Mouse (Mus musculus) ES-E14 (cell line): ENCODE results near the gene Wdr95. TPM values are rescaled to one million over a fixed set of nuclear protein-coding genes. Genes with fewer than 3 reads are reported as not detected.

Source experiments
- DNase-seq: peaks from one replicate; pipeline ENCODE4 v3.0.0-alpha.2; 2013; ENCODE audit warnings: low read depth, low spot score
- H3K27ac ChIP-seq: 2 replicates; pipeline ENCODE4 v1.5.1; 2012; ENCODE audit warnings: low read depth, mild to moderate bottlenecking, low read length, moderate library complexity, mixed read lengths; ENCODE audit not compliant: poor library complexity, insufficient read depth, severe bottlenecking
- H3K36me3 ChIP-seq: 2 replicates; pipeline ENCODE4 v1.6.1; 2012; ENCODE audit warnings: mild to moderate bottlenecking, low read length, moderate library complexity, mixed read lengths; ENCODE audit not compliant: control insufficient read depth, poor library complexity, insufficient read depth, severe bottlenecking
- H3K4me1 ChIP-seq, 2 experiments: fragments of 150-350 bp in 1 of 2; sonication (generic) in 1 of 2; 2 replicates each; pipeline ENCODE4 v1.6.1; 2012; ENCODE audit warnings: low read length in 2 of 2, mild to moderate bottlenecking in 1 of 2, mixed read lengths in 1 of 2; ENCODE audit not compliant: control insufficient read depth in 2 of 2, insufficient read depth in 2 of 2, poor library complexity in 1 of 2
- H3K4me3 ChIP-seq, 2 experiments: fragments of 150-350 bp in 1 of 2; sonication (generic) in 1 of 2; 2 replicates each; pipeline ENCODE4 v1.5.1; 2012; ENCODE audit warnings: low read length in 2 of 2, low read depth in 1 of 2, mild to moderate bottlenecking in 1 of 2, mixed read lengths in 1 of 2; ENCODE audit not compliant: insufficient read depth in 1 of 2, poor library complexity in 1 of 2, severe bottlenecking in 1 of 2
- H3K9ac ChIP-seq: 2 replicates; pipeline ENCODE4 v1.6.1; 2012; ENCODE audit warnings: low read depth, mild to moderate bottlenecking, low read length, mixed read lengths; ENCODE audit not compliant: poor library complexity, insufficient read depth, severe bottlenecking
- H3K9me3 ChIP-seq: fragments of 150-350 bp; sonication (generic); 2 replicates; pipeline ENCODE4 v1.6.1; 2012; ENCODE audit warnings: low read depth, mild to moderate bottlenecking, low read length; ENCODE audit not compliant: control insufficient read depth, insufficient read depth
- CHD2 ChIP-seq: IDR thresholded peaks from 2 replicates; pipeline ENCODE4 v1.6.1; 2014; ENCODE audit warnings: mild to moderate bottlenecking, low read depth, low read length, inconsistent platforms
- HCFC1 ChIP-seq: IDR thresholded peaks from 2 replicates; pipeline ENCODE4 v1.6.1; 2012; ENCODE audit warnings: low read length, inconsistent platforms, borderline replicate concordance; ENCODE audit not compliant: insufficient read depth
- MAFK ChIP-seq: IDR thresholded peaks from 2 replicates; pipeline ENCODE4 v1.6.1; 2014; ENCODE audit warnings: mild to moderate bottlenecking, low read depth, low read length, inconsistent platforms; ENCODE audit not compliant: insufficient read depth
- ZC3H11A ChIP-seq: IDR thresholded peaks from 2 replicates; pipeline ENCODE4 v1.6.1; 2012; ENCODE audit warnings: low read depth, mild to moderate bottlenecking, inconsistent platforms, low read length, borderline replicate concordance
- ZNF384 ChIP-seq: IDR thresholded peaks from 2 replicates; pipeline ENCODE4 v1.6.1; 2012; ENCODE audit warnings: low read depth, low read length, inconsistent platforms
- in situ Hi-C, 2 experiments: fragments of 600-800 bp; cut with MboI; formaldehyde crosslinking; loops; one replicate each; pipeline ENCODE4 v1.15.1; 2025; ENCODE audit warnings: low sequenced_read_pairs in 2 of 2, inconsistent platforms in 1 of 2; ENCODE audit not compliant: unreplicated experiment in 2 of 2
- total RNA-seq: library from RNA; depleted of rRNA; stranded (reverse); fragments of 300-350 nt; gene quantifications from 2 replicates; pipeline ENCODE4 v1.2.3, GENCODE M21; 2012

The Wdr95 gene
- total RNA-seq, 1 experiment = 1.5 TPM

DNA sequence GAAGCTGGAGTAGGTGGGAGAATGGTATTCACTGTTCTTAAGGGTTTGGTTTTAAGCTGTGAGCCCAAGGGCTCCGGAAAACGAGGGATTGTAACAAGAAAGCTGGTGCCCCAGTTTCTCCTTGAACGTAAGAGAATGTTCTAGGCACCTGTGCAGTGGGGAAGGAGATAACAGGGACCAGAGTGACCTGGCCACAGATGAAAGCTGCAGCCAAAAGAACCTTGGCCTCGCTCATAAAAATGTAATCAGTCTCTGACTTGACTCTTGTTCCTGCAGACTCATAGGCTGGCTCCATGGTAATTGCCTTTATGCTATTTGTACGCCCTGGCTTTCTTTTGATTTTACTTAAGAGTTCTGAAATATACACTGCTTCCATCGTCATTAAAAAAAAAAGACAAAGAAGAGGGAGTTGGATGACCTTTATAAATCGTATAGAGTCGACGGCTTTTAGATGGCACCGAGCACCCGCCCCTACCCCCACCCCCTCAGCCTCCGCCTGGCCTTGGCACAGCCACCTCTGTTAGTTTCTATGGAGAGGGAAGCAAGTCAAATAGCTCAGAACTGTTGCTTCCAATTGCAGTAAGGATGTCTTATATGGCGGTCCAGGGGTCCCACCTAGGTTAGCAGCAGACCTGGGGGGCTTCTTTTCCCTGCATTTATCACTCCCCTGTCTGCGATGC, 121.2 kb downstream of the Wdr95 start:
- Histone ChIP-seq H3K36me3 (no peaks in the 10 kb centered on the region), H3K9ac (no peak overlapping the region), H3K4me3 (no peak overlapping the region; a peak in 2 of 4 replicates), H3K9me3 (no peaks in the 10 kb centered on the region), H3K4me1 (peaks cover 4 to 16% of the 10 kb centered on the region in 2 experiments; a peak in 3 of 4 replicates), H3K27ac (no peak overlapping the region)
- DNase-seq = no peak
- TF ChIP-seq MAFK (no peak), ZC3H11A (no peak), ZNF384 (no peak), CHD2 (no peak), HCFC1 (no peak)
- in situ Hi-C loops = loop anchor here in 1 of 2 experiments (25.0 kb wide), 1 partner anchor 87 kb away; no protein-coding TSS in a partner anchor

DNA sequence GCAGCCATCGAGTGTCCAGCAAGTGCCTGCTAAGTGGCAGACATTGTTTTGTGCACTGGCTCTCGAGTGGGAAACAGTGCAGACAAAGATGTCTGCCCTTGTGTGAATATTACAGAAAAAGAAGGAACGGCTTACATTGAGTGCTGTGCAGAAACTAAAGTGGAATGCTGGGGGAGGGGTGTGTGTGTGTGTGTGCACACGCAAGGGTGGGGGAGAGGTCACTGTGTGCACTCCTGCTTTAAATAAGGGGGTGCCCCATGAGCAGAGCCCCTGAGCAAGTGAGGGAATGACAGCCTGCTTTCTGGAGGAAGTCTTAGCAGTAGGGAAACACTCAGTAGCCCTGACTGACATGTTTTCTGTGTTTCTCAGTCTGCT, 121.7 kb downstream of the Wdr95 start:
- DNase-seq = no peak
- TF ChIP-seq MAFK (no peak), ZNF384 (no peak), CHD2 (no peak), HCFC1 (no peak), ZC3H11A (no peak)
- Histone ChIP-seq H3K4me1 (peaks cover 4 to 16% of the 10 kb centered on the region in 2 experiments; a peak in 3 of 4 replicates), H3K4me3 (no peak overlapping the region; a peak in 1 of 4 replicates), H3K9me3 (no peaks in the 10 kb centered on the region), H3K36me3 (no peaks in the 10 kb centered on the region), H3K27ac (no peak overlapping the region), H3K9ac (no peak overlapping the region)
- in situ Hi-C loops = loop anchor here in 1 of 2 experiments (25.0 kb wide), 1 partner anchor 88 kb away; no protein-coding TSS in a partner anchor

GRCm38 (mm10) chr5:149655636-149656035, 127.2 kb downstream of the Wdr95 start:
- Histone ChIP-seq H3K27ac (no peak overlapping the region), H3K9ac (no peak overlapping the region), H3K9me3 (no peaks in the 10 kb centered on the region), H3K36me3 (no peaks in the 10 kb centered on the region), H3K4me1 (peaks cover 0 to 5% of the 10 kb centered on the region in 2 experiments; a peak in 2 of 4 replicates), H3K4me3 (no peak overlapping the region)
- no peak for TF ChIP-seq HCFC1
- TF ChIP-seq ZNF384 = no peak
- in situ Hi-C loops = loop anchor here in 1 of 2 experiments (25.0 kb wide), 1 partner anchor 93 kb away; no protein-coding TSS in a partner anchor
- no peak for DNase-seq

GRCm38 (mm10) chr5:149658022-149658421, 129.5 kb downstream of the Wdr95 start:
- in situ Hi-C loops = loop anchor here in 1 of 2 experiments (25.0 kb wide), 1 partner anchor 96 kb away; no protein-coding TSS in a partner anchor
- TF ChIP-seq MAFK = no peak
- no peak for TF ChIP-seq ZNF384
- no peak for TF ChIP-seq ZC3H11A
- no peak for TF ChIP-seq CHD2
- no peak for TF ChIP-seq HCFC1

More at GRCm38 (mm10) chr5:149658022-149658421, 129.5 kb downstream of the Wdr95 start:
- no peak for DNase-seq
- Histone ChIP-seq H3K9me3 (no peaks in the 10 kb centered on the region), H3K4me3 (no peak overlapping the region), H3K36me3 (no peaks in the 10 kb centered on the region), H3K9ac (no peak overlapping the region), H3K4me1 (peaks cover 0 to 5% of the 10 kb centered on the region in 2 experiments; a peak in 2 of 4 replicates), H3K27ac (no peak overlapping the region)
